24 mouse cellular contexts compared by ENCODE assay signal in the genomic region with DNA sequence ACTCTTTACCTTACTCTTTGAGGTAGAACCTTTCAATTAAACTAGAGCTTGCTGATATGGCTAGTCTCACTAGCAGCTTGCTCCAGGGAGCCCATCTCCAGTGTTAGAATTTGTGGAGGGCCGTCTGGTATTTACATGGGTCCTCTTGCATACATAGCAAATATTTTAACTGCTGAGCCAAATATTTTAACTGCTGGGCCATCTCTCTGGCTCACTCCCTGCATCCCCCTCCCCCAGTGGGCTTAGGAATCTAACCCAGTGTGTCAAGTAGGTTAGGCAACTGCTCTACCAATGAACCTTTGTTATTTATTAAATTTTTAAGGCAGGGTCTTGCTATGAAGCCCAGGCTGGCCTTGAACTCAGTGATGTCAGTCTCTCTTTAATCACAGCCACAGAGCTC. TPM values are rescaled to one million over a fixed set of nuclear protein-coding genes. Genes with fewer than 3 reads are reported as not detected.
DNase-seq lines count a peak whose midpoint lies in the region; ATAC-seq lines count a peak whose summit lies in the region.
"Had no signal": no experiment of that assay in that cellular context is flagged by ENCODE, and none has a peak within 500 bp of the region (broad histone marks: within the 10 kb centered on the region; RNA-seq: fewer than 3 reads in every experiment).

No protein-coding gene starts in this region.

- H3K36me3 ChIP-seq in hindbrain, embryonic 10.5 days = no peaks in the 10 kb centered on the region
- H3K36me3 ChIP-seq in hindbrain, embryonic 11.5 days (ENCODE audit: control insufficient read depth, insufficient read depth, low read length) = no peaks in the 10 kb centered on the region
- no peaks in the 10 kb centered on the region for H3K36me3 ChIP-seq in lung, embryonic 15.5 days
- H3K36me3 ChIP-seq: embryonic facial prominence, embryonic 13.5 days; forebrain, embryonic 12.5 days; forebrain, embryonic 15.5 days; heart, embryonic 12.5 days; heart, embryonic 15.5 days; hindbrain, embryonic 12.5 days; hindbrain, embryonic 15.5 days had no signal

- peaks cover 9% of the 10 kb centered on the region; the same call in 1 of the 2 replicates for H3K4me1 ChIP-seq in hindbrain, embryonic 10.5 days (replicated peaks)
- H3K4me1 ChIP-seq in hindbrain, embryonic 11.5 days (replicated peaks; ENCODE audit: control insufficient read depth, insufficient read depth, low read length) = no peaks in the 10 kb centered on the region
- H3K4me1 ChIP-seq in lung, embryonic 15.5 days = peaks cover 14% of the 10 kb centered on the region
- H3K4me1 ChIP-seq: embryonic facial prominence, embryonic 13.5 days; forebrain, embryonic 12.5 days; forebrain, embryonic 15.5 days; heart, embryonic 12.5 days; heart, embryonic 15.5 days; hindbrain, embryonic 15.5 days had no signal

- no peaks in the 10 kb centered on the region for H3K9me3 ChIP-seq in hindbrain, embryonic 10.5 days
- no peaks in the 10 kb centered on the region for H3K9me3 ChIP-seq in hindbrain, embryonic 11.5 days (ENCODE audit: control insufficient read depth, low read length)
- no peaks in the 10 kb centered on the region for H3K9me3 ChIP-seq in lung, embryonic 15.5 days
- H3K9me3 ChIP-seq: embryonic facial prominence, embryonic 13.5 days; forebrain, embryonic 12.5 days; forebrain, embryonic 15.5 days; heart, embryonic 15.5 days; hindbrain, embryonic 12.5 days; hindbrain, embryonic 15.5 days had no signal

- no peaks in the 10 kb centered on the region for H3K27me3 ChIP-seq in hindbrain, embryonic 10.5 days (ENCODE audit: insufficient read depth, poor library complexity, severe bottlenecking)
- no peaks in the 10 kb centered on the region for H3K27me3 ChIP-seq in hindbrain, embryonic 11.5 days (ENCODE audit: control insufficient read depth, insufficient read depth, low read length)
- H3K27me3 ChIP-seq in lung, embryonic 15.5 days = no peaks in the 10 kb centered on the region
- H3K27me3 ChIP-seq: embryonic facial prominence, embryonic 13.5 days; forebrain, embryonic 12.5 days; forebrain, embryonic 15.5 days; hindbrain, embryonic 12.5 days; hindbrain, embryonic 15.5 days; Patski had no signal

- no peak overlapping the region for H3K4me3 ChIP-seq in hindbrain, embryonic 10.5 days
- H3K4me3 ChIP-seq in hindbrain, embryonic 11.5 days (ENCODE audit: low read depth, low read length) = no peak overlapping the region
- H3K4me3 ChIP-seq in lung, embryonic 15.5 days = no peak overlapping the region
- H3K4me3 ChIP-seq: embryonic facial prominence, embryonic 13.5 days; erythroblast, embryonic 14.5 days; forebrain, embryonic 12.5 days; forebrain, embryonic 15.5 days; heart, embryonic 12.5 days; heart, embryonic 15.5 days; hindbrain, embryonic 12.5 days; hindbrain, embryonic 15.5 days had no signal

- H3K4me2 ChIP-seq in hindbrain, embryonic 11.5 days (replicated peaks; ENCODE audit: low read depth, low read length) = no peak overlapping the region
- no peak overlapping the region for H3K4me2 ChIP-seq in lung, embryonic 15.5 days
- H3K4me2 ChIP-seq: embryonic facial prominence, embryonic 13.5 days; forebrain, embryonic 12.5 days; forebrain, embryonic 15.5 days; heart, embryonic 12.5 days; heart, embryonic 15.5 days; hindbrain, embryonic 12.5 days; hindbrain, embryonic 15.5 days had no signal

- H3K9ac ChIP-seq in hindbrain, embryonic 11.5 days (ENCODE audit: low read depth, low read length) = no peak overlapping the region
- no peak overlapping the region for H3K9ac ChIP-seq in lung, embryonic 15.5 days
- H3K9ac ChIP-seq: embryonic facial prominence, embryonic 13.5 days; forebrain, embryonic 12.5 days; forebrain, embryonic 15.5 days; heart, embryonic 12.5 days; heart, embryonic 15.5 days; hindbrain, embryonic 12.5 days; hindbrain, embryonic 15.5 days had no signal

- no peak for ATAC-seq in hindbrain, embryonic 11.5 days (ENCODE audit: low FRiP score)
- ATAC-seq in lung, embryonic 15.5 days (ENCODE audit: borderline replicate concordance, extremely low read depth, low FRiP score, low TSS enrichment) = peak; percentile 19; the same call in 1 of the 2 replicates
- ATAC-seq: forebrain, embryonic 15.5 days; Patski had no signal

- 64% methylated on average over 1 of the region's 1 CpGs for WGBS in hindbrain, embryonic 10.5 days
- WGBS in hindbrain, embryonic 11.5 days = 56% methylated on average over 1 of the region's 1 CpGs
- WGBS in lung, embryonic 15.5 days = 27% methylated on average over 1 of the region's 1 CpGs

- DNase-seq in hindbrain, embryonic 10.5 days (ENCODE audit: low spot score) = no peak
- no peak for DNase-seq in hindbrain, embryonic 11.5 days (ENCODE audit: low spot score)
- no peak for DNase-seq in lung, postnatal 36 days
- peak; percentile 38 for DNase-seq in lung, postnatal 10 days
- DNase-seq in lung, postnatal 14 days = no peak
- DNase-seq: adrenal gland, postnatal 10 days; adrenal gland, postnatal 36 days; cerebellum, adult 18-20 months; cerebellum, adult 9-10 months; cerebellum, postnatal 14 days; gastrocnemius, postnatal 25 days; heart, adult 18-20 months; heart, postnatal 10 days; heart, postnatal 36 days had no signal

- 0 out of 2 replicates have a peak overlapping the region, but pooled peaks have one; percentile 16 for H3K27ac ChIP-seq in hindbrain, embryonic 10.5 days
- H3K27ac ChIP-seq in hindbrain, embryonic 11.5 days (ENCODE audit: low read depth, low read length) = no peak overlapping the region
- 0 out of 2 replicates have a peak overlapping the region, but pooled peaks have one; percentile 19 for H3K27ac ChIP-seq in lung, embryonic 15.5 days
- H3K27ac ChIP-seq: embryonic facial prominence, embryonic 13.5 days; forebrain, embryonic 12.5 days; forebrain, embryonic 15.5 days; heart, embryonic 15.5 days; hindbrain, embryonic 12.5 days; hindbrain, embryonic 15.5 days had no signal

RNA-seq across cellular contexts. Expression of a gene that starts 42.8 kb away (rescaled TPM):
- polyA plus RNA-seq in hindbrain, embryonic 10.5 days (2016; fragmentation: Nextera tagmentation; extraction: Ambion mirVana) = 340 and 380 TPM in 2 replicates
- polyA plus RNA-seq in hindbrain, embryonic 11.5 days (2014; fragmentation: Nextera tagmentation; extraction: Ambion mirVana) = 265 and 272 TPM in 2 replicates
- polyA plus RNA-seq in lung, embryonic 15.5 days (2015; fragmentation: Nextera tagmentation; extraction: Ambion mirVana) = 272 and 305 TPM in 2 replicates

RNA-seq across cellular contexts. Expression of a gene that starts 42.9 kb away (rescaled TPM):
- 23.6 and 23.7 TPM in 2 replicates for polyA plus RNA-seq in hindbrain, embryonic 10.5 days (2016; fragmentation: Nextera tagmentation; extraction: Ambion mirVana)
- 21.0 and 23.4 TPM in 2 replicates for polyA plus RNA-seq in hindbrain, embryonic 11.5 days (2014; fragmentation: Nextera tagmentation; extraction: Ambion mirVana)
- polyA plus RNA-seq in lung, embryonic 15.5 days (2015; fragmentation: Nextera tagmentation; extraction: Ambion mirVana) = 16.4 and 17.2 TPM in 2 replicates
